Mouse (Mus musculus) ZHBTc4 (cell line): ENCODE measurements around the gene Bcat1.
A peak's percentile ranks its signal among the peaks of the same experiment; 100 is the strongest.

Source experiments
- DNase-seq: peaks from one replicate; pipeline ENCODE4 v3.0.0-alpha.2; 2011; ENCODE audit warnings: low read depth, low spot score

Gene Bcat1

GRCm38 (mm10) chr6:145009859-145010818 is 65.8 kb downstream of the Bcat1 start:
- peak; percentile 81 for DNase-seq

DNA sequence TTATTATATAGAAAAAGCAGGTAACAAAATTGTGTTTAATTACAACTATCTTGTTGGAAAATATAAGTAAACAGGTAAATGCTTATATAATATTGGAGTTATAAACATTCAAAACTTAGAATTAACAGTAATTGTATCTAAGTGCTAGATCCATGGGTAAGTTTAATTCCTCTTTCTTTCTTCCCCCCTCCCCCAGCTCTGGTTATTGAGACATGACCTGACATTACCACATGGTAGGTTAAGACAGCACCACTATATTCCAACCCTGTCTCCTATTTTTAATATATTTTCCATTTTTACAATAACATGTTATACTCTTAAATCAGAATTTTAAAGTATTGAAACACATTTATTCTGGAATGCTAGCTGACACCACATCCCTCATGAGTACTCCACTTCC is 72.5 kb downstream of the Bcat1 start:
- DNase-seq, result no peak

GRCm38 (mm10) chr6:145002094-145002936 is 73.7 kb downstream of the Bcat1 start:
- peak; percentile 42 for DNase-seq

GRCm38 (mm10) chr6:145001493-145001892 is 74.5 kb downstream of the Bcat1 start:
- peak; percentile 86 for DNase-seq

GRCm38 (mm10) chr6:144997229-144997628 is 78.8 kb downstream of the Bcat1 start:
- DNase-seq, result peak; percentile 40

- DNase-seq, result peak; percentile 77
Observed at GRCm38 (mm10) chr6:144992111-144992510, 83.9 kb downstream of the Bcat1 start.

DNA sequence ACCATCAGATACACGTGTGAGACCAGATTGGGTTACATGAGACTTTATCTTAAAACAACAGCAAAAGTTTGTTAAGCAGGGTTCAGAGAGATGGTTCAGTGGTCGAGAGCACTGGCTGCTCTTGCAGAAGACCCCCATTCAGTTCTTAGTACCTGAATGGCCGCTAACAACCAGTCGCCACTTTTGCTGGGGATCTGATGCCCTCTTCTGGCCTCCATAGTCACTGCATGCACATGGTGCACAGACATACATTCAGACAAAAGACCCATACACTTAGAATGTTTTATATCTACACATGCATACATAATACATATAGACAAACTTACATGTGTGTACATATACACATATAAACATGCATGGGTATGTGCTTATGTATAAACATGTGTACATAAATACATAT is 86.8 kb downstream of the Bcat1 start:
- DNase-seq, result peak; percentile 56

- DNase-seq, result no peak
Observed at GRCm38 (mm10) chr6:144987676-144988075, 88.3 kb downstream of the Bcat1 start.

GRCm38 (mm10) chr6:144987216-144987615 is 88.8 kb downstream of the Bcat1 start:
- DNase-seq, result no peak

- peak; percentile 52 for DNase-seq
Observed at GRCm38 (mm10) chr6:144984221-144984620, 91.8 kb downstream of the Bcat1 start.

GRCm38 (mm10) chr6:144982093-144982492 is 93.9 kb downstream of the Bcat1 start:
- DNase-seq, result peak; percentile 39

DNA sequence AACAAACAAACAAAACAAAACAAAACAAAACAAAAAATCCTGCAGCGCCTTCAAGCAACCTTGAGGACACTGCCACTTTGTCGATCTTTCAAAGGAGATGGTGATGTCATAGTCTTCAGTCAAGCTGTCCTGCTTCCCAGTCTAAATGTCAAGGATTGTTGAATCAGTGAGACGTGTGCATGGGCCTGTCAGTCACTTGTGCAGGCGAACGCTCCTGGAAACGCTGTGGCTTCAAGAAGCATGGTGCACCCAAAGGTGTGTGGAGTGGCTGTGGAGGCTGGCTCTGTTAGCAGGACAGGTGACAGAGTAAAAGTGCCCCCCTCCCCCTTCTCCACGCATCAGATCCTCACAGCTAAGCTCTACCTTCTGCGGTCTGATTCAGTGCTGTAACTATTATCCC is 103.6 kb downstream of the Bcat1 start:
- no peak for DNase-seq

- peak; percentile 56 for DNase-seq
Observed at GRCm38 (mm10) chr6:144970900-144971299, 105.1 kb downstream of the Bcat1 start.

DNA sequence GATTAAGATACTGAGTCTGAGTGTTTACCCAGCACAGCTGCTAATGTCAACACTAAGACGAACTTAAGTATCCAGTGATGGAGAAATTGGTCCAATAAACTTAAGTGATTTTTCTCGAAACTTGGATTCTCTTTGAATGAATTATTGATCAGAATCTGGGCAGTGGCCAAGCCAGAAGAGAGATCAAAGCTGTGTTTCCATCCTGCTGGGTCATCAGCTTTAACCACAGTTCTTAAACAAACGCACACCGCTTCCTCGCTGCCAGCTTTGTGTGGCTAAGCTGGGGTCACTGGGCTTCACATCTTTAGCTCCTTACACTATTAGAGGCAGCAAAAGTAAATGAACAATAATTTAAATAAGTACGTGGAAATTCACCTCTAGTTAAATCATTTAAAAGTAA is 108.4 kb downstream of the Bcat1 start:
- DNase-seq, result no peak

- no peak for DNase-seq
Observed at GRCm38 (mm10) chr6:144964205-144964604, 111.8 kb downstream of the Bcat1 start.

DNA sequence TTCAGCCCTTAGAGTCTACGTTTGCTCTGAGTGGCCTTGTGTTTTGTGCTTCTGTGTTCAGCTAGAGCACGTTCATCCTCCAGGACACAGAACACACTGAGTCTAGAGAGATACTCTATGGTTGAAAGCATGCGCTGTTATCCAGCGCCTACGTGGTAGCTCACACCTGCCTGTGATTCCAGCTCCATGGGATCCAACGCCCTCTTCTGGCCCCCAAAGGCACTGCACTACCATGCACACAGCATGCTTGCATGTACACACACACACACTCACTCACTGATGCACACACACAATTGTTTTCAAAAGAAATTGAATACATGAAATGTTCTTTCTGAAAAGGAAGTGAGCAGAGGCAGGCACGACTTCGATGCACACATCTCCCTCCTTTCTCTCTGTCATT is 112.8 kb downstream of the Bcat1 start:
- peak; percentile 77 for DNase-seq

- no peak for DNase-seq
Observed at GRCm38 (mm10) chr6:144962013-144962354, 114.0 kb downstream of the Bcat1 start.

DNA sequence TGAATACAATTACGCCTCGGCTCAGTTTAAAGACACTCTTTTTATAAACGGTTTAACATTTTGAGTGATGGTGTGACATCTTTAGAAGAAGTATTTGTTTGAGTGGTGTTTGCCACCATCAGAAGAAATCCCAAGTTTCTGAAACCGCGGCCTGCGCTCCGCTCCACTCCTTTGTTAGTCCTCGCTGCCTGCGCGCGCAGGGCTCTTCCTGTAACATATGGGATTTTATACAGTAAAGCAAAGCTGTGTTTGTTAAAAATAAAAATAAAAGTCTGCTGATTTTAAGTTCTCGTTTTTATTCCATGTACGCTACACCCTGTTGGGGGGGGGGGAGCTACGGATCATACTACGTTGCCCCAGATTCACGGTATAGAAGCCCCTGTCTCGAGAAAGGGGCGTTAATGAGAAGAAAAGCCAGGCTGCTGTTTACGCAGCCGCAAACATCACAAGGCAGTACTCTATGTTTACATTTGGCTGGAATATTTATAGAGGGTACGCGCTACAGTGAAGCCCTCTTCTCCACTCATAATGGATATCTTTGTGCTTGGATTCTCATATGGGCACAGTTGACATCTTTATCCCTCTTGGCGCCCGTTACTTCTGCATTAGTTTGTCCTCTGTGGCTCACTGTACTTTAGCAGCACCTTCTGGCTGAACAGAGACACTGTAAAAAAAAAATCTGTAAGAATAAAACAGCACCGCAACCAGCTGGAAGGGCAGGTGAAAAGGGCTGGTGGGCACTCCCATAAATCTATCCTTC is 114.6 kb downstream of the Bcat1 start:
- peak; percentile 51 for DNase-seq

- DNase-seq, result no peak
Observed at GRCm38 (mm10) chr6:144955887-144956547, 120.0 kb downstream of the Bcat1 start.

- DNase-seq, result no peak
Observed at GRCm38 (mm10) chr6:144952885-144953284, 123.1 kb downstream of the Bcat1 start.
